Mouse (Mus musculus): ENCODE results near the gene Clic1. TPM values are rescaled to one million over a fixed set of nuclear protein-coding genes. Genes with fewer than 3 reads are reported as not detected.
"Not testable (repeated sequence)": the region's sequence is repeated elsewhere in the genome, so short reads cannot be mapped to it uniquely, and the experiment has no call there.

The Clic1 gene
- polyA plus RNA-seq, 1 experiment from 2014 or later, result 112 TPM

DNA sequence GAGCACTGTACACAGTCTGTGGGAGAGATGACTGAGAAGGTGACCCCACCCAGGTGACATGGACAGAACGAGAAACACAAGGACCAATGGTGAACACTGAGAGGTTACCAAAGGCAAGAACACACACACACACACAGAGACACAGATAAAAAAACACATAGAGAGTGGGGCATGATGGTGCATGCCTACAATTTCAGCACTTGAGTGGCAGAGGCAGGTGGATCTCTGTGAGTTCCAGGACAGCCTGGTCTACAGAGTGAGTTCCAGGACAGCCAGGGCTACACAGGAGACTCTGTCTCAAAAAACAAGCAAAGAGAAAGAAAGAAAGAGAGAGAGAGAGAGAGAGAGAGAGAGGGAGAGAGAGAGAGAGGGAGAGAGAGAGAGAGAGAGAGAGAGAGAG, 16.1 kb upstream of the Clic1 start:
- not testable (repeated sequence) for H3K27me3 ChIP-seq (ENCODE audit: control insufficient read depth, insufficient read depth, low read depth, low read length); H3K9me3 ChIP-seq (replicated peaks; ENCODE audit: control insufficient read depth, low read length); H3K36me3 ChIP-seq (ENCODE audit: control insufficient read depth, insufficient read depth); ATAC-seq (ENCODE audit: low read depth); H3K4me3 ChIP-seq (ENCODE audit: low read depth, low read length); H3K27ac ChIP-seq (ENCODE audit: low read length); H3K4me1 ChIP-seq (ENCODE audit: control insufficient read depth, low read depth, low read length); H3K9ac ChIP-seq (ENCODE audit: low read depth, low read length); H3K4me2 ChIP-seq (ENCODE audit: low read depth, low read length)
- WGBS (ENCODE audit: insufficient replicate concordance), result 47% methylated on average over 1 of the region's 1 CpGs

DNA sequence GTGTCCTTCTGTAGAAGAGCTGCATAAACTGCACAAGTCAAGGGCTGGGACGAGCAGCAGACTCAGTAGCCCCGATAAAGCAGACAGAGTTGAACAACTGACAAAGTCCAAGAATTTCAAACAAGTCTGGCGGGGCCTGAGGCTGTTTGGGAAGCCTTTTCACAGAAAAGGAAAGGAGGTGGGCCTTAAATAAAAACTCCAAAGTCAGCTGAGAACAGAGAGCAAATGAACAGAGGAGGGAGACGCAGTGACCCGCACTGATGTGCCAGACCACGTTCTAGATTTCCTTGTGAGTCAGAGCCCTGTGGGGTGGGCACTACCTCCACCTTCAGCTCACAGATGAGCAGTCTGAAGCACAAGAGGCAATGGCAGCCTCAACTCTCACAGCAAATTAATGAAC, 14.9 kb upstream of the Clic1 start:
- no peaks in the 10 kb centered on the region for H3K9me3 ChIP-seq (replicated peaks; ENCODE audit: control insufficient read depth, low read length)
- no peak for ATAC-seq (ENCODE audit: low read depth)
- H3K36me3 ChIP-seq (ENCODE audit: control insufficient read depth, insufficient read depth), result no peaks in the 10 kb centered on the region
- WGBS (ENCODE audit: insufficient replicate concordance), result 59% methylated on average over 6 of the region's 6 CpGs
- H3K27me3 ChIP-seq (ENCODE audit: control insufficient read depth, insufficient read depth, low read depth, low read length), result no peaks in the 10 kb centered on the region
- H3K4me2 ChIP-seq (ENCODE audit: low read depth, low read length), result no peak overlapping the region
- no peak overlapping the region for H3K4me3 ChIP-seq (ENCODE audit: low read depth, low read length)
- H3K9ac ChIP-seq (ENCODE audit: low read depth, low read length), result no peak overlapping the region
- H3K4me1 ChIP-seq (ENCODE audit: control insufficient read depth, low read depth, low read length), result peaks cover 10% of the 10 kb centered on the region
- H3K27ac ChIP-seq (ENCODE audit: low read length), result no peak overlapping the region

DNA sequence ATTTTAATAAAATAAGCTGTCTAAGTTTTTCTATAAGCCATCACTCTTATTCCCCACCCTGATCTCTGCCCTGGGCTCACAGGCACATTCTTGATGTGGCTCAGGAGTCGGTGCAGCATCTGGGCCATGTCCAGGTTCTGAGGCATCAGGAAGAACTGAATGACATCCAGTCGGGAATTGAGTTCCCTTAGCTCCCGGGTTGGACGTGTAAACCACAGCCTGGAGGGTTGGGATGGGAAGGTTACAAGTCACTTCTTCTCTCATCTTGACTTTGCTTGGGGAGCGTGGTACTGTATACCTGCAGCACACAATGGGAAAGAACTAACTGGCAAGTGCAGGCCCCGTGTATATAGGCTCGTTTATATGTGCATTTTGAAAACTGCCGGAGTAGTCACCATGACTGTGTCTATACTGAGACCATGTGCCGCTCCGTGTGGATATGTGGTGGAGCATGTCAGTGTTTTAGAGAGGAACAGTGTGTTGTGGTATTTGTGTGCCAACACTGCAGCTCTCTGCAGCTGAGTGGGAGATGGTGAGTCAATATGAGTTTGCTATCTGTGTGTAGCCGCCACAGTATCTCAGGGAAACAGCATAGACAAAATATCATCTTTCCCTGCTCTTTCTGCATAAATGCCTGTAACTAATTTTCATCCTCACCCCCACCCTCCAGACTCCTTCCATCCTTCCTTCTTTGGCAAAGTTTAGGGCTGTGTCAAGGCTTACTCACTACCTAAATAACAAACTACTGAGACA, 10.5 kb upstream of the Clic1 start:
- Histone ChIP-seq H3K4me3 (ENCODE audit: low read depth, low read length) (no peak overlapping the region), H3K36me3 (ENCODE audit: control insufficient read depth, insufficient read depth) (no peaks in the 10 kb centered on the region), H3K27me3 (ENCODE audit: control insufficient read depth, insufficient read depth, low read depth, low read length) (no peaks in the 10 kb centered on the region), H3K4me2 (ENCODE audit: low read depth, low read length) (no peak overlapping the region), H3K4me1 (ENCODE audit: control insufficient read depth, low read depth, low read length) (peaks cover 10% of the 10 kb centered on the region), H3K9me3 (replicated peaks; ENCODE audit: control insufficient read depth, low read length) (no peaks in the 10 kb centered on the region), H3K27ac (ENCODE audit: low read length) (no peak overlapping the region), H3K9ac (ENCODE audit: low read depth, low read length) (no peak overlapping the region)
- no peak for ATAC-seq (ENCODE audit: low read depth)
- 75% methylated on average over 11 of the region's 11 CpGs for WGBS (ENCODE audit: insufficient replicate concordance)

DNA sequence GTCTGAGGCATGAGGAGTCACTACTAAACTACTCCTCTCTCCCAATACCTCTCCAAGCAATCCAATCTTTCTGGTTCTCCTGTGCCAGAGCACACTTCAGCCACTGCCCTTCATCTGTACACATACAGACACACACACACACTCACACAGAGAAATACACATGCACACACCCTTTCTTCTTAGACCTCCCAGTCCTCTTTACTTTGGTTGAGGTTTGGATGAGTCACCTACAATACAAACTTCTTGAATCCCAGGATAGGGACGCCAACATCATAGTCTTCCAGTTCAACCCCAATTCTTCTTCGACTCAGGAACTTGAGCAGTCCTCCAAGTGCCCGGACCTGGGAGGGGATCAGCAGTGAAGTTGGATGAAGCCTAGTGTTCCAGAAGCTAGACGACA, 6.0 kb upstream of the Clic1 start:
- Histone ChIP-seq H3K27ac (ENCODE audit: low read length) (peak overlapping the region; percentile 29; the same call in 1 of the 2 replicates), H3K4me2 (ENCODE audit: low read depth, low read length) (no peak overlapping the region), H3K4me1 (ENCODE audit: control insufficient read depth, low read depth, low read length) (peaks cover 52% of the 10 kb centered on the region), H3K9ac (ENCODE audit: low read depth, low read length) (no peak overlapping the region), H3K4me3 (ENCODE audit: low read depth, low read length) (no peak overlapping the region), H3K9me3 (replicated peaks; ENCODE audit: control insufficient read depth, low read length) (no peaks in the 10 kb centered on the region), H3K36me3 (ENCODE audit: control insufficient read depth, insufficient read depth) (no peaks in the 10 kb centered on the region), H3K27me3 (ENCODE audit: control insufficient read depth, insufficient read depth, low read depth, low read length) (no peaks in the 10 kb centered on the region)
- no peak for ATAC-seq (ENCODE audit: low read depth)
- WGBS (ENCODE audit: insufficient replicate concordance), result 69% methylated on average over 4 of the region's 4 CpGs

DNA sequence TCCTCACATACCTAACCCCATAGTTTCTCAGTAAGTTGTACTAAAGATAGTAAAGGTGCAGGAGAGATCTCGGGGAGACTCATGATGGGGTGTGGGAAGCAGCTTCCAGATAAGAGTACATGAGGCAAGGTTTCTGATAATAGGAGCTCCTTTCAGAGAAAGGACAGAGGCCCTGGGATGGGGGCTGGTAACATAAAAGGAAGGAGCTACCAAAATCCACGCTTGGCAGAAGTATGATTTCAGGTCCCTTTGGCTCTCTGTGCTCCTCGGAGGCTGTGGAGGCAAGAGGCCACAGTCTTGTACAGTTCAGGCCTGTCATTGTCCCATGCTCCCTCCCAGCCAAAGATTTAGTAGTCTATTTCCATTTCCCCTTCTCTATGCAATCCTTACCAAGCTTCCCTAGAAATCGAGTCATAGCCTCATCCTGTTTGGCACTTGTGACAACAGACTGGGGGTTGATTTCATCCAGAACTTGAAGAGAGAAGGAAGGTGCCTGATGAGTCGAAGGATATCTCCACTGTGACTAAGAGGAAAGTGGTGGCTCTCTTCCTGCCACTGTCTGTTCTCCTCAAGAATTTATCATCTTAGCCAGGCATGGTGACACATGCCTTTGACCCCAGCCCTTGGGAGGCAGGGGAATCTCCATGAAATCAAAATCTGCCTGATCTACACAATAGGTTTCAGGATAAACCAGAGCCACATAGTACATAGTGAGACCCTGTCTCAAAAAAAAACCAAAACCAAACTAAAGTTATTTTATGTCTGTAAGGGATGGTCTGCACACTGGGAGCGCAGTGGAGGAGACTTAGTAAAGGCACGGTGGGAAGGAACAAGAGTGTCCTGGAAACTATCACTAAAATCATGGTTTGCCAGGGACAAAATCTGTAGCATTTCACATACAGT, 4.6 kb upstream of the Clic1 start:
- Histone ChIP-seq H3K4me2 (ENCODE audit: low read depth, low read length) (peak overlapping the region; percentile 99), H3K9me3 (replicated peaks; ENCODE audit: control insufficient read depth, low read length) (no peaks in the 10 kb centered on the region), H3K4me3 (ENCODE audit: low read depth, low read length) (peak overlapping the region; percentile 76), H3K36me3 (ENCODE audit: control insufficient read depth, insufficient read depth) (no peaks in the 10 kb centered on the region), H3K4me1 (ENCODE audit: control insufficient read depth, low read depth, low read length) (peaks cover 65% of the 10 kb centered on the region), H3K9ac (ENCODE audit: low read depth, low read length) (peak overlapping the region; percentile 93), H3K27me3 (ENCODE audit: control insufficient read depth, insufficient read depth, low read depth, low read length) (no peaks in the 10 kb centered on the region), H3K27ac (ENCODE audit: low read length) (peak overlapping the region; percentile 93)
- peak; percentile 16; the same call in 1 of the 2 replicates for ATAC-seq (ENCODE audit: low read depth)
- 28% methylated on average over 7 of the region's 7 CpGs for WGBS (ENCODE audit: insufficient replicate concordance)

DNA sequence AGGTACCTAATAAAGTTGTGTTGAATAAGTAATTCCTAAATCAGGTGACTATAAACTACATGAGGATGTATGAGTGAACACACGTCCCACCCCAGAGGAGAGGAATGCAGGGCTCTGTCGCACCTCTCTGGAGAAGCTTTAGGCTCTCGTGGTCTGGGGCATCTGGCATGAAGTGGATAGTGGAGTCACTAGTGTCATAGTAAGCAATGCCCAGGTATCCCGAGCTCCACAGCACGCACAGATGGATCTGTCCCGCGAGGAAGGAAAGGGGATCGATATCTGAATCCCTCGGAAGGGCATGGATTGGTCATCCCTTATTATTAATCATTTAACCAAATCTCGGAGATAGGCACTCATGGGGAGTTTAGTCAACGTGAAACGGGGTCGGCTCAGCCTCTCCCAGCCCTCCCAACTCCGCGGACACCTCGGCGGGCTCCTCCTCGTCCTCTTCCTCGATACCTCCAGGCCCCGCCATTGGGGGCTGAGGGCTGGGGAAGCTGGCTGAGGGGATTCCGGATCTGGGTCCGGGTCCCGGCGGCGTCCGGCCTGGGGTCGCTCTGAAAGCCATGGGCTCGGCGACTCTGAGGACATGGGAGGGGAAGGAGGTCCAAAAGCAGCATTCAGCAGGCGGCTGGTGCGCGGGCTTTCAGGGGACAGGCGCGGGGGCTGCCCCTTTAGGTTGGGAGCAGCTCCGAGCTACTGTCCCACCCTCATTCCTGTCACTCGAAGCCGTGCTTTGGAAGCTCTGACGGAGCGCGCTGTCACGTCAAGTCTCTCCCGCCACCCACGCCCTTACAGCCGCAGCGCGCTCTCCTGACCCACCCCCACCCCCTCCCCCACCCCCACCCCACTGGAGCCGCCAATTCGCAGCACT, 3.7 kb upstream of the Clic1 start:
- peak overlapping the region; percentile 99 for H3K4me2 ChIP-seq (ENCODE audit: low read depth, low read length)
- ATAC-seq (ENCODE audit: low read depth), result no peak
- 2% methylated on average over 48 of the region's 48 CpGs for WGBS (ENCODE audit: insufficient replicate concordance)
- H3K4me3 ChIP-seq (ENCODE audit: low read depth, low read length), result peak overlapping the region; percentile 76
- peaks cover 65% of the 10 kb centered on the region for H3K4me1 ChIP-seq (ENCODE audit: control insufficient read depth, low read depth, low read length)
- H3K36me3 ChIP-seq (ENCODE audit: control insufficient read depth, insufficient read depth), result no peaks in the 10 kb centered on the region
- H3K9me3 ChIP-seq (replicated peaks; ENCODE audit: control insufficient read depth, low read length), result no peaks in the 10 kb centered on the region
- H3K9ac ChIP-seq (ENCODE audit: low read depth, low read length), result peak overlapping the region; percentile 93
- H3K27me3 ChIP-seq (ENCODE audit: control insufficient read depth, insufficient read depth, low read depth, low read length), result no peaks in the 10 kb centered on the region
- peak overlapping the region; percentile 93 for H3K27ac ChIP-seq (ENCODE audit: low read length)

DNA sequence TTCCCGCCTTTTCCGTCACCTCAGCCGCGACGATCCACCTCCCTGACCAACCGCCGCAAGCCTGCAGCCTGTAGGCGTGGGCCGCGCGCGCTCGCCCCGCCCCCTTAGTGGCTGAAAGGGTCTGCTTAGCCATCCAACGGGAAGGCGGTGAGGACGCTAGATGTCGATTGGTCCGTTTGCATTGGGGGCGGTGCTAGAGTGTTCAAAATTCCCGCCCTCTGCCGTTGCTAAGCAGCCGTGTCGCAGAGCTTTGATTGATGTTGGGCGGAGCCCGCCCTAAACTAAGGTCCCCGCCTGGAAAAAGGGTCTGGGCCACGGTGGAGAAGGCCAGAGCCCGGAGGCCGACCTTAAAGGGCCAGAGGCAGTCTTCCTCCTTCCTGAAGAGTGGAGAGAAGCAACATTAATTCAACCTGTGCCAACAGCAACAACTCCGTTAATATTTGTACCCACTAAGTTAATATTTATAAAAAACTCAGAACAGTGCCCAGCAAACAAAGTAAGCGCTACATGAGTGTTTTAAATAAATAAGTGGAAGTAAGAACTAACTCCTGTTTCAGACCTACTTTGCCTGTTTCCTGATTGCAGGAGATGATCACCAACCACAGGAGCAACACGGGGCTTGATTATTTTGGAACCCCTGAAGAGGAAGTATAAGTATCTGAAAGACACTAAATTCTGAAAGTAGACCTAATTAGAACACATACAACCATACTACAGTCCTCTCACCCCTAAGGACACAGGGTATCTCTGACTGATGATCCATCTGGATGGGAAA, 2.9 kb upstream of the Clic1 start, which contains the start of gene Msh5:
TSS of gene Msh5 (minus strand) at position 65 of the 775 bp plus-strand sequence.
- 1% methylated on average over 33 of the region's 33 CpGs for WGBS (ENCODE audit: insufficient replicate concordance)
- Histone ChIP-seq H3K9me3 (replicated peaks; ENCODE audit: control insufficient read depth, low read length) (no peaks in the 10 kb centered on the region), H3K9ac (ENCODE audit: low read depth, low read length) (peak within 1 kb of the TSS; percentile 93), H3K36me3 (ENCODE audit: control insufficient read depth, insufficient read depth) (no peaks in the 10 kb centered on the region), H3K4me2 (ENCODE audit: low read depth, low read length) (peak within 1 kb of the TSS; percentile 99), H3K4me1 (ENCODE audit: control insufficient read depth, low read depth, low read length) (peaks cover 69% of the 10 kb centered on the region), H3K4me3 (ENCODE audit: low read depth, low read length) (peak within 1 kb of the TSS; percentile 76), H3K27me3 (ENCODE audit: control insufficient read depth, insufficient read depth, low read depth, low read length) (no peaks in the 10 kb centered on the region), H3K27ac (ENCODE audit: low read length) (peak within 1 kb of the TSS; percentile 93)
- peak; percentile 89 for ATAC-seq (ENCODE audit: low read depth)

DNA sequence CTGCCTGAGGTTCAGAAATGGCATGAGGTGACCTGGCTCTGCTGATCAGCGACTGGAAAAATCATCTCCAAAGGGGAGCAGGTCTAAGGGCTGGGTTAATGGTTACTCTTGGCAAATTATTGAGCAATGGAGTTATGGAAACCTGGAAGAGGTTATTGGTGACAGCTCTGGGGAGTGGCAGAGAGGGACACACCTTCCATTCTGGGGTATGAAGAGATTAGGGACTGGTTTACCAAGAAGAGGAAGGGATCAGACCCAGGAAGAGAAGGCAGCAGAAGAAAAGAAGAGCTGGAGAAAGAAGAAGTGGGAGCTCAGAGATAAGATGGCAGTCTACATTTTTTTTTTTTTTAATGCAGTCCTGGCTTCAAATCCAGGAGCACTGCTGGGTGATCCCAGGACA, 2.1 kb upstream of the Clic1 start:
- H3K4me3 ChIP-seq (ENCODE audit: low read depth, low read length), result peak overlapping the region; percentile 33
- H3K4me1 ChIP-seq (ENCODE audit: control insufficient read depth, low read depth, low read length), result peaks cover 76% of the 10 kb centered on the region
- peak; percentile 7; the same call in 1 of the 2 replicates for ATAC-seq (ENCODE audit: low read depth)

More for the DNA sequence above, 2.1 kb upstream of the Clic1 start:
- peaks cover 5% of the 10 kb centered on the region for H3K36me3 ChIP-seq (ENCODE audit: control insufficient read depth, insufficient read depth)
- H3K27ac ChIP-seq (ENCODE audit: low read length), result peak overlapping the region; percentile 92
- H3K27me3 ChIP-seq (ENCODE audit: control insufficient read depth, insufficient read depth, low read depth, low read length), result no peaks in the 10 kb centered on the region
- peak overlapping the region; percentile 99 for H3K4me2 ChIP-seq (ENCODE audit: low read depth, low read length)
- H3K9ac ChIP-seq (ENCODE audit: low read depth, low read length), result peak overlapping the region; percentile 51
- 9% methylated on average over 1 of the region's 1 CpGs for WGBS (ENCODE audit: insufficient replicate concordance)
- H3K9me3 ChIP-seq (replicated peaks; ENCODE audit: control insufficient read depth, low read length), result no peaks in the 10 kb centered on the region
